Mouse (Mus musculus) heart, postnatal 25 days (tissue): ENCODE measurements at regions not wholly inside any gene's neighbourhood (a gene's known extent, or its start where the extent isn't known, plus 50 kb on each side); places are given as distances from the start of the nearest gene placed in this dataset.

ENCODE experiments used
- DNase-seq: peaks from one replicate; pipeline ENCODE4 v3.0.0; 2022; ENCODE audit warnings: low spot score
- intact Hi-C: fragments of 180-260 bp; cut with DNase I; formaldehyde crosslinking; loops from one replicate; pipeline ENCODE4 v1.15.1; 2025

- intact Hi-C loops = no loop called here
Observed at GRCm38 (mm10) chr6:47354515-47354914, 98.7 kb upstream of the Cul1 start.

DNA sequence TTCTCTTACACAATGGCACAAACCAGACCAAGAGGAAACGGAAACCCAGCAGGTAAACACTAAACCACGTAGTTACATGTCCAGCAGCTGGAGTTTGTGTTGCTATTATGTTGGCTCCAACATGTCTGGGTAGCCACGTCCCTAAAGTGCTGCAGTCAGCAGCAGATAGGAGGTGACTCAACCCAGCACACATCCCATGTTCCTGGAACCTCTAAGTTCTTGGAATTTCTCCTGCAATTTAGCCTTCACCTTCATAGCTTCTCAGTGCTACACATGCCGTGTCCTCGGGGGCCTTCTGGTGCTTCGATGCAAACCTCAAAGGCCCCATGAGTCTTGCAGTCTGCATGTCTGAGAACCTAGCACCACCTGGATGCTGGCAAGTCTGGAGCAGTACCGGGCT is 97.7 kb upstream of the Cul1 start:
- intact Hi-C loops = no loop called here
- no peak for DNase-seq

More at GRCm38 (mm10) chr6:47354515-47354914, 98.7 kb upstream of the Cul1 start:
- DNase-seq = no peak

DNA sequence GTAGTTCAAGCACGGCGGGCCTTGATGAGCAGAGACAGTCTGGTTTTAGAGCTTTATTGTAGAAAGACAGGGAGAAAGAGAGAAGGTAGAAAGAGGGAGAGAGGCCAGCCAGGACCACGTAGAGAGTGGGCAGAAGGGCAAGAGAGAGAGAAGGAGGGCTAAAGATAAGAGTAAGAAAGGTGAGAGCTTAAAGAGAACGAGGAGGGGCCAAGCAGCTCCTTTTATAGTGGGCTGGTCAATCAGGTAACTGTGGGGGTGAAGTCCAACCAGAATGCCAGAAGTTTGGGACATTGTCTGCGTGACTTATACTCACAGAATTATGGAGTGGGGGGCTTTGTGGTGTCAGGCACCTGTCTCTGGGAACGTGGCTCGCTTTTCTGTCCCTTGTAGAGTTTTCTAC is 96.7 kb upstream of the Cul1 start:
- no peak for DNase-seq
- intact Hi-C loops = no loop called here

GRCm38 (mm10) chr6:47358686-47359085 is 94.5 kb upstream of the Cul1 start:
- intact Hi-C loops = no loop called here

GRCm38 (mm10) chr6:47364002-47364401 is 89.2 kb upstream of the Cul1 start:
- no peak for DNase-seq
- intact Hi-C loops = no loop called here

More at GRCm38 (mm10) chr6:47358686-47359085, 94.5 kb upstream of the Cul1 start:
- DNase-seq = no peak

DNA sequence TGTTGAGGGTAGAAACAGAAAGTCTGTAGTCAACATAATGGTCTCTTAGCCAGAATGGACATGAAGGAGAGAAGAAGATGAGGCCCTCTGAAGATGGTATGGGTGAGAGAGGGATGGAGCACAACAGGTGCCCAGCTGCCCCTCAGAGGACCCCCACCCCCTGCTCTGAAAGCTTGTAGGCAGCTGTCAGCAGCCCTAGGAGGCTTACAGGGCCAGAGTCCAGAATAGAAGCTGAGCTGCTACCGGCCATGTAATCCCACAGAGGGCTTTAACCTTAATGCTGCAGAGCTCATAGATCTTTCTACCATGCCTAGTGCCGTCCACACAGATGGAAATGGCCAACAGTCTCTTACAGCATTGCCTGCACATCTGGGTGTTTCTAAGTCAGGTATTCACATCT is 88.6 kb upstream of the Cul1 start:
- DNase-seq = no peak
- intact Hi-C loops = no loop called here

DNA sequence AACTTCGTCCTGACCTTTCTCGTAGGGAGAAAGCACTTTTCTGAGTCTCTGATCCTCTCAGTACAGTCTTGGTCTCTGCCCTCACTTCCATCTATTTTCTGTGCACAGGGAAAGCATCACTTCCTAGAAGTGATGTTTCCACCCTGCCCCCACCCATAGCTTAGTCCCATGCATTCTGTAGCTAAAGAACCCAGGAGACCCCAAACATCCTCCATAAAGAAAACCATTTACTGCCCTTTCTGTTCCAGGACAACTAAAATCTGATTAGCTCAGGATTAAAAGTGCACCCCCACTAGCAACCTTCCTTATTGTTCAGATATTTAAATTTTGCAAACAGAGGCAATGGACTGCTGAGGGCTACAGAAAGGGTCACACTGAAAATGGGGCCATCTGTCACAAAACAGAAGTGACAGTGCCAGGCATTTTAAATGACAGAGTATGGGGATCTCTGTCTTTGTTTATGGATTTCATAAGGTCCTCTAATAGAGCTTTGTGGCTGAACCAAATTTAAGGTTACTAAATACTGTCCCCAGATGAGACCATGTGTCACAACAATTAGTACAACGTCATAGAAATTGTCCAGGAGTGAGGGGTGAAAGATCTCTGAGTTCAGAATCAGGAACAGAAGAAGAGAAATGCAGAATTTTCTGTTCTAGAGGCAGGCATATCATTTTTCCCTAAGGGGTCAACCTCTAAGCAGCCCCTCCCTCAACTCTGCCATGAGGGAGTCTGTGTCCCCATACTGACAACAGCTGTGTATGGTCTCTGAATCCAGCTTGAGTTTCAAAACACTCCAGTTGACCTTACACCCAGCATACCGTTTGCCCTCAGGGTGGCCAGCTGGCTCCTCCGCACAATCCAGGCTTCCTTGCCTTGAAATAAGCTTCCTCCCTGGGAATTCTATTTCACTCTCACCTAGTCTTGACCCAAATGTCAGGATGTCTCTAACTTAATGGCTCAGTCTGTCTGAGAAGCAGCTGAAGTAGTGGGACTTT is 87.2 kb upstream of the Cul1 start:
- no peak for DNase-seq
- intact Hi-C loops = no loop called here

GRCm38 (mm10) chr6:47367461-47367860 is 85.7 kb upstream of the Cul1 start:
- intact Hi-C loops = no loop called here
- no peak for DNase-seq

GRCm38 (mm10) chr6:47375705-47376104 is 77.5 kb upstream of the Cul1 start:
- intact Hi-C loops = no loop called here
- no peak for DNase-seq

DNA sequence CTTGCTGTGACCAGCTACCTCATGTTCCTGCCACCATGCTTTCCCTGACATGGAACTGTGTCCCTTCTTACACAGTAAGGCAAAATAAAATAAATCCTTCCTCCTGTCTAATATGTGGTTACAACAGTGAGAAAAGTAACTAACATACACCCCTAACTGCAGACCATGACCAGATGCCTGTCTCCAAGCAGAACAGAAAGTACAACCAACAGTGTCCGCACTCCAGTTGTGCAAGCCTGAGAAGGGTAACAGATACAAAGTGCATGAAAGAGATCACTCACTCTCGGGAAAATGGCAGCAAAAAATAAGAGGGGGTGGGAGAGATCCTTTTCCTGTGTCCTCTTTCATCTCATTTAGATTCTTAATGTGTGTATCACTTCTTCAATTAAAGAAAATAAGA is 71.7 kb upstream of the Cul1 start:
- intact Hi-C loops = no loop called here
- DNase-seq = no peak

DNA sequence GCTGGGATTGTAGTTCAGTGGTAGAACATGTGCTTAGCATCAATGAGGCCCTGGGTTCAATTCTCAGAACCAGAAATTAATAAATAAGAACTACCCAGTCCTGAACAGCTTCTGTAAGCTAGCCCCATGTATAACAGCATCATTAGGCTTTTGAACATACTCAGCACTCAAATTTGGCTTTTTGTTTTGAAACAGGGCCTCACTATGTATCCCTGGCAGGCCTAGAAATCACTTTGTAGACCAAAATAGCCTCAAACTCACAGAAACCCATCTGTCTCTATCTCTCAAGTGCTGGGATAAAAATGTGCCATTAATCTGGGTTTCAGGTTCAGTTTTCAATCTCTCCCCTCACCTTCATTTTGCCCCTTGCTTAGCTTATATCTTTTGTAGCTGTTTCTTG is 66.6 kb upstream of the Cul1 start:
- intact Hi-C loops = no loop called here
- no peak for DNase-seq

- no peak for DNase-seq
- intact Hi-C loops = loop anchor here (10.0 kb wide), 1 partner anchor 245 kb away; no protein-coding TSS in a partner anchor
Observed at GRCm38 (mm10) chr6:47389908-47390307, 63.3 kb upstream of the Cul1 start.

DNA sequence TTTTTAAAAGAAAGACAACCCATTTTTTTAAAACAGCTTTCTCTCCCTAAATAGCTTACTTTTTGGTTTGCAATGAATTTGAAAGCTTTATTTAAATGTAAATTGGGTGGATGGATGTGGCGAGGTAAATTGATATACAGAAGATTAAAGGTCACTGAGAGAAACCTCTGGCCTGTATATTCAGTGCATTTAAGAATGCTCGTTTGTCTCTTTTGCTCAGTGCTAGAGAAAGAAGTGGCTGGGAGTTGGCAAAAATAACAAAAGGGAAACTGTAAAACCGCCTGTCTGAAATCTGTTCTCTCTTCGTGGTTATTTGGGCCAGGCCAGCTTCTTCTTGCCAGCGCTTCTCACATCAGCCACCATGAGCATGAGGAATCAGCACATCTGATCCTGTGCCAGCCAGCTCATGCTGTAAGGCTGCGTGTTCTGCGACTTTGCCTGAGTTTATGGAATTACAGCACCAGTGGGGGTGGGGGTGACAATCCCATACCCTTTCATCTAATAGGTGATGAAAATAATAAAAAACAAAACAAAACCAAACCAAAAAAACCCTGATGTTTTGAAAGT is 62.7 kb upstream of the Cul1 start:
- peak; percentile 3 for DNase-seq
- intact Hi-C loops = loop anchor here (10.0 kb wide), 1 partner anchor 244 kb away; no protein-coding TSS in a partner anchor

- intact Hi-C loops = loop anchor here (10.0 kb wide), 1 partner anchor 244 kb away; no protein-coding TSS in a partner anchor
- DNase-seq = no peak
Observed at GRCm38 (mm10) chr6:47391014-47391802, 62.0 kb upstream of the Cul1 start.

- no peak for DNase-seq
- intact Hi-C loops = loop anchor here (10.0 kb wide), 1 partner anchor 239 kb away; no protein-coding TSS in a partner anchor
Observed at GRCm38 (mm10) chr6:47395465-47396337, 57.5 kb upstream of the Cul1 start.
